Mouse (Mus musculus) heart, postnatal 0 days (tissue): Measurements from ENCODE around the gene Ybx2.
A peak's percentile ranks its signal among the peaks of the same experiment; 100 is the strongest.

Experiments used
- CTCF ChIP-seq: IDR thresholded peaks from 2 replicates; pipeline ENCODE4 v1.5.1; 2016; ENCODE audit warnings: antibody characterized with exemption, control low read depth, low read depth
- EP300 ChIP-seq: IDR thresholded peaks from 2 replicates; pipeline ENCODE4 v1.6.1; 2016; ENCODE audit warnings: antibody characterized with exemption, low read depth

DNA sequence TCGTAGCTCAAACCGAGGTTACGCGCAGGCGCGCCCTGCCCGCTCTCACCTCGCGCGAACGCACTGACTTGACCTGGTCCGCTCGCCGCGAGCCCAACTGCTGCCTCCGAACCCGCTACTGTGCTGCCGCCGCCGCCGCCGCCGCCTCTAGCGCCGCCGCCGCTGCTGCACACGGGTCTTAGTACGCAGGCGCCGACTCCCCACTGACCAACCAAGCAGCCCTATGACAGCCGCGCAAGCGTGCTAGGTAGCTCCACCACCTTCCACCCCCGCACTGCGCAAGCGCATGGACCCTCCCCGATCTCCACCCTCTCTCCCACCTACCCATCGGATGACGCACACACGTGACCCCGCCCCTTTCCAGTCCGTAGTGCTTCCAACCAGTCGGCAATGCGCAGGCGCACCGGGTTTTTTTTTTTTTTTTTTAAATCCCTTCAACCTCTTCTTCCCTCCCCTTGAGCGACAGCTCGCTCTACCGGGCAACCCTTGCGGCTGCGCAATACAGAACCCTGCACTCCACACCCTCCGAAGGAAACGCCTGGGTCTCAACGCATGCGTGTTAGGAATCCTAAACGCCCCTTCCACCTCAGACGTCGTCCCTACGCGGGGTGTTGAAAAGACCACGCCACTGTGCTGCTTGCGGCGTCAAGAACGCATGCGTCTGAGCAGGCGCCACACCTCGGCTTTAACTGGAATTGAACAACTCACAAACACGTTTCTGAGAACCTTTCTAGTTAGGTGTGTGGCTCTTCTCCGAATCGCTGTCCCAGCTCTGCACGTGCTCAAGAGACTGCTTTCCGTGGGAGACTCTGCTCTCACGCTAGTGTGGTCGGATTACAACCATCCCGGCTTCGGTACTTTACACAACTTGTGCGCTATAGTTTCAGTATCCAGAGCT is 14.2 kb upstream of the Ybx2 start, which contains the start of gene Eif5a:
- TF ChIP-seq CTCF (peak; percentile 53), EP300 (0 out of 2 replicates have a peak, but pooled peaks have one; percentile 61)
